Mouse (Mus musculus) intestine, embryonic 15.5 days (tissue): ENCODE data around the gene Klkb1. TPM values are rescaled to one million over a fixed set of nuclear protein-coding genes. Genes with fewer than 3 reads are reported as not detected.
"Not testable (repeated sequence)": the region's sequence is repeated elsewhere in the genome, so short reads cannot be mapped to it uniquely, and the experiment has no call there.

ENCODE experiments used
- ATAC-seq: fragments of 200-750 bp; cut with Nextera tagmentation; 2 replicates; pipeline ENCODE4 v1.8.0; 2017; ENCODE audit warnings: moderate TSS enrichment, moderate library complexity
- H3K27ac ChIP-seq: fragments of 300-500 bp; sonication (generic); 2 replicates; pipeline ENCODE4 v1.5.1; 2015; ENCODE audit warnings: mild to moderate bottlenecking, inconsistent platforms
- H3K27me3 ChIP-seq: fragments of 300-500 bp; sonication (generic); replicated peaks from 2 replicates; pipeline ENCODE4 v1.6.1; 2015; ENCODE audit warnings: inconsistent platforms
- H3K36me3 ChIP-seq: fragments of 300-500 bp; sonication (generic); 2 replicates; pipeline ENCODE4 v1.6.1; 2015; ENCODE audit warnings: inconsistent platforms
- H3K4me1 ChIP-seq: fragments of 300-500 bp; sonication (generic); replicated peaks from 2 replicates; pipeline ENCODE4 v1.6.1; 2015; ENCODE audit warnings: inconsistent platforms
- H3K4me2 ChIP-seq: fragments of 300-500 bp; sonication (generic); replicated peaks from 2 replicates; pipeline ENCODE4 v1.6.1; 2015; ENCODE audit warnings: mild to moderate bottlenecking, inconsistent platforms
- H3K4me3 ChIP-seq: fragments of 300-500 bp; sonication (generic); replicated peaks from 2 replicates; pipeline ENCODE4 v1.5.1; 2015; ENCODE audit warnings: inconsistent platforms
- H3K9ac ChIP-seq: fragments of 300-500 bp; sonication (generic); 2 replicates; pipeline ENCODE4 v1.6.1; 2015; ENCODE audit warnings: inconsistent platforms
- H3K9me3 ChIP-seq: fragments of 300-500 bp; sonication (generic); 2 replicates; pipeline ENCODE4 v1.6.1; 2016; ENCODE audit warnings: inconsistent platforms
- WGBS: fragments of 180-500 bp; shearing (Covaris S2); methylation state at CpG from one replicate; pipeline ENCODE4 v1.1.7; 2015; 5-methylcytosine and 5-hydroxymethylcytosine counted together
- polyA plus RNA-seq: library from polyadenylated mRNA; unstranded; fragments of >200 nt; fragmentation: Nextera tagmentation; extraction: Ambion mirVana; gene quantifications from 2 replicates; pipeline ENCODE4 v1.2.1, GENCODE M21; 2015

The Klkb1 gene
- polyA plus RNA-seq: 0.08 and 0.11 TPM in 2 replicates

GRCm38 (mm10) chr8:45294687-45295086 is at the start of gene Klkb1:
TSS of gene Klkb1 (minus strand) at chr8:45294859.
- no peaks in the 10 kb centered on the region for H3K9me3 ChIP-seq
- H3K36me3 ChIP-seq: no peaks in the 10 kb centered on the region
- ATAC-seq: no peak
- H3K4me3 ChIP-seq: no peak within 1 kb of the TSS
- no peak within 1 kb of the TSS for H3K9ac ChIP-seq
- H3K4me1 ChIP-seq: no peaks in the 10 kb centered on the region
- no peak within 1 kb of the TSS for H3K4me2 ChIP-seq
- H3K27ac ChIP-seq: no peak within 1 kb of the TSS
- no peaks in the 10 kb centered on the region for H3K27me3 ChIP-seq
- 73% methylated on average over 7 of the region's 7 CpGs for WGBS

GRCm38 (mm10) chr8:45344298-45344697 is 49.6 kb upstream of the Klkb1 start:
- 91% methylated on average over 8 of the region's 8 CpGs for WGBS
- no peaks in the 10 kb centered on the region for H3K4me1 ChIP-seq
- H3K27ac ChIP-seq: no peak overlapping the region
- H3K4me3 ChIP-seq: no peak overlapping the region
- H3K36me3 ChIP-seq: no peaks in the 10 kb centered on the region
- H3K4me2 ChIP-seq: no peak overlapping the region
- H3K9ac ChIP-seq: no peak overlapping the region
- no peaks in the 10 kb centered on the region for H3K27me3 ChIP-seq
- no peak for ATAC-seq
- no peaks in the 10 kb centered on the region for H3K9me3 ChIP-seq

DNA sequence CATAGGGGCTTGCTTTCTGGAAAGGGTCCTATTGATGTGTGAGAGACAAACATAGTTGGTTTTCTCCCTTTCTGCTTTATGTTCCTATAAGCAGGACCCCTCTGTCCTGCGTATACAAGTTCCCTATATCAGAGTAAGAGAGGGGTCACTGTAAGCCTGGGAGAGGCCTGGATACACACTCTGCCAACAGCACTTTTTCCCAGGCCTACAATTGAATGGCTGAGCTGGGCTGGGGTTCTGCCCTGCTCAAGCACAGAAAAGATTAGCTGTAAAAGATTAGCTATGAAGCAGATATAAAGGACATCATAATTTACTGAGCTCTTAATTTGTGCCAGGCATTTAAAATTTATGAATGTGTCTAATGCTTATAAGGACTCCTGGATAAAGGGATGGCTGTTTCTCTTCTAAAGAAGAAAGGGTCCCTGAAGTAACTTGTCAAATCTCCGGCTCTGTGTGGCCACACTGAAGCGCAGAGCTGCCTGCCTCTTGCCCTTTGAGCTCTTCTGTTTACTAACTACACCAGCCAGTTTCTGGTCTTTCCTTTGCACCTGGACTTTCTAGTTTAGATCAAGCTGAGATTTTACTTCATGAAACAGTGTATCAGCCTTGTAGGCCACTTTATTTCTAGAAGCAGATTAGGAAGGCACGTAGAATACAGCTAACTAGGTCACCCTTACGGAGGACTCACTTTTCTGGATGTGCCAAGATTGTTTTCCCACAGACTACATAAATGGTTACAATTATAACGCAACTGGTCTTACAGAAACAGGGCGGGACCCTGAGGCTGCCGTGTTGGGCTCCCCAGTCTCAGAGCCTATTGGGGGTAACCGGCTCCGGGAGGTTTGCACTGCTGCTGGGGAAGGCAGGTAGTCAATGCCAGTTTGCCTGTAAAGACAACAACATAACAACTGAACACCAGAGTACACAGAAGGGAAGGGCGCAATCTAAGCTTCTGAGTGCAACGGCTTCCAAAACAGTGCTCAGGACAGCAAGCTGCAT is 47.3 kb upstream of the Klkb1 start:
- no peak overlapping the region for H3K4me3 ChIP-seq
- ATAC-seq: peak; percentile 87
- H3K9me3 ChIP-seq: no peaks in the 10 kb centered on the region
- no peak overlapping the region for H3K4me2 ChIP-seq
- H3K27ac ChIP-seq: no peak overlapping the region
- H3K9ac ChIP-seq: no peak overlapping the region
- WGBS: 69% methylated on average over 12 of the region's 12 CpGs
- no peaks in the 10 kb centered on the region for H3K27me3 ChIP-seq
- no peaks in the 10 kb centered on the region for H3K4me1 ChIP-seq
- H3K36me3 ChIP-seq: no peaks in the 10 kb centered on the region

DNA sequence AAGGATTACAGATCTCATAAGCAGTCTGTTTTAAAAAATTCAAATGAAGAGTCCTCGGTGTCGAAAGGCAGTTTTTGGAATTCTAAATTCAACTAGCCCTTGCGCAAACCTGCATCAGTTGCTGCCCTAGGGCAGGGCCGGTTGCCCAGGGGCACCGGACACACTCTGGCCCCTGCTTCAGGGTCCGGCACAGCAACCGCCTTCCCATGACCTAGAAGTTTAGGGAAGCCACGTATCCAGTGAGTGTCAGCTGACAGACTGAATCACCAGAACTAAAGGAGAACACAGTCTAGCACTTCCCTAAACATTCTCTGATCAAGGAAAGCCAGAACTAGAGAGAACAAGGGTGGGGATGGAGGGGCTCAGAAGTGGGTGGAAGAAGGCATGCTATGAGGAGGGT is 38.8 kb upstream of the Klkb1 start:
- 10% methylated on average over 8 of the region's 8 CpGs for WGBS

DNA sequence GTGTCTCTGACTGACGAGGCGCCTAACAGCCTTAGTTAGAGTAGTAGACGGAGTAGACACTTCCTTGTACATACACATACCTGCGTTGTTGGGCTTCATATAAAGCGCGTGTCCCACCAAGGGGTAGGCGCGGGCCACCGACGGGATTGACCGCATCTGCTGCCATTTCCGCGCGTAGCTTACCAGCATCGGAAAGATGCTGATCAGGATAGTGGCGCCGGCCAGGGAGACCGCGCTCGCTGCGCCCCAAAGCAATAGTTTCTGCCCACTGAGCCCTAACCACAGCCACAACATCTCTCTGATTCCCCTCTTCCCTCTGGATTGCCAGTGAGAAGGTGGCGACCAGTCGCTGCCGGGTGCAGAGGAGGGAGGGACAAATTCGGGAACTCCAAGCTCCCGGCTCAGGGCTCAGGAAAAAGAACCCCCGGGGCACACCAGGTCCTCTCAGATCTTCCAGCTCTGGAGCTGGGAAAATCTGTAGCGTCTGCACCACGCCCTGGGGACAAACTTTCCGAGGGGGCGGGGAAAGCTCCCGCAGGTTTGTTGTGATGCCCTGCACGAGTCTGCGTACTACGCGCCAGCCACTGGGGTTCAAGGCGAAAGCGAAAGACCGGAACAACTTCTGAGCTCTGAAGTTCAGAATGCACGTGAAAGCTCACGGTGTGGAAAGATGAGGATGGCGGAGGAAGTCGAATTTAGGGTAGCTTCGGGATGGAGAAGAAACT is 38.2 kb upstream of the Klkb1 start, which contains the start of gene Cyp4v3:
Cyp4v3 (minus strand) TSS at position 532 of the 725 bp plus-strand sequence.
- Histone ChIP-seq H3K4me3 (peak within 1 kb of the TSS; percentile 58), H3K27me3 (no peaks in the 10 kb centered on the region), H3K36me3 (no peaks in the 10 kb centered on the region), H3K9ac (peak within 1 kb of the TSS; percentile 49), H3K4me2 (peak within 1 kb of the TSS; percentile 93), H3K4me1 (no peaks in the 10 kb centered on the region), H3K9me3 (no peaks in the 10 kb centered on the region), H3K27ac (no peak within 1 kb of the TSS)
- WGBS: 1% methylated on average over 42 of the region's 44 CpGs
- peak; percentile 93 for ATAC-seq

More for the DNA sequence above, 38.8 kb upstream of the Klkb1 start:
- Histone ChIP-seq H3K4me3 (peak overlapping the region; percentile 58), H3K4me1 (no peaks in the 10 kb centered on the region), H3K36me3 (no peaks in the 10 kb centered on the region), H3K27me3 (no peaks in the 10 kb centered on the region), H3K9me3 (no peaks in the 10 kb centered on the region), H3K27ac (no peak overlapping the region), H3K4me2 (peak overlapping the region; percentile 93), H3K9ac (peak overlapping the region; percentile 49)
- ATAC-seq: peak; percentile 71

GRCm38 (mm10) chr8:45330856-45331255 is 36.2 kb upstream of the Klkb1 start:
- H3K9me3 ChIP-seq: no peaks in the 10 kb centered on the region
- H3K27me3 ChIP-seq: no peaks in the 10 kb centered on the region
- no peak overlapping the region for H3K4me3 ChIP-seq
- no peaks in the 10 kb centered on the region for H3K4me1 ChIP-seq
- no peak overlapping the region for H3K4me2 ChIP-seq
- 77% methylated on average over 3 of the region's 3 CpGs for WGBS
- no peak for ATAC-seq
- no peak overlapping the region for H3K9ac ChIP-seq
- H3K27ac ChIP-seq: no peak overlapping the region
- no peaks in the 10 kb centered on the region for H3K36me3 ChIP-seq

DNA sequence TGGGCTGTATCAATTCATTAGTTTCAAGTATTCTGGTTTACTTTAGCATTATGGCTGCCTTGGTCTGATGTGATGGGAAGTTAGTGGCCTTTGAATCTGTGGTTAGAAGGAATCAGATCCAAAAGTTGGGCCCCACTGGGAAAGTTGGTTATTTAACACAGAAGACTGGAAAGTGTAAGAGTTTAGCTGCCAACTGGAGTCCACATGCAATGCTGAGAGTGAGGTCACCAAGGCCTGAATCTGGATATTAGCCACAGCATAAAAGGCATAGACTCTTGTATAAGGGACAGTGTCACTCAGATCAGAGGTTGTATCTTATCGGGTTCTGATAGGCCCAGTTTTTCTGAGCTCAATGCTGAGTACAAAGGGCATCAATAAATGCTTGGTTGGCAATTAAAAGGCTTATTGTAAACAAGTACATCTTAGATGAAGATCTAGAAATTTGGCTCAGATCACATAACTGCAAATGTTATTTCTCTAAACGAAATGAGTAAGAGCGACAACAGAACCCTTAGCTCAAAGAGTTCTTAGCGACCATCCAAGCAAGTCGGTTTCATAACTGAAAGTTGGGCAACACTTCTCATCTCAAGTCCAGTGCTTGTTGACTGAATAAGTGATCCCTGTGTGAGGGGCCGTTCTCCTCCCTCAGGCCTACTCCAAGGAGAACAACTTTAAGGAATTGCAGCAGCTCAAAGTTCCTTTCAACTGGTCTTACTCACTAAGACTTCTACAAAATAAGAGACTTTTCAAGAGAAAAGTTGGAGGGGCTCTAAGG is 34.7 kb upstream of the Klkb1 start:
- Histone ChIP-seq H3K9ac (no peak overlapping the region), H3K9me3 (no peaks in the 10 kb centered on the region), H3K4me2 (no peak overlapping the region), H3K27me3 (no peaks in the 10 kb centered on the region), H3K4me1 (no peaks in the 10 kb centered on the region), H3K27ac (no peak overlapping the region), H3K4me3 (no peak overlapping the region), H3K36me3 (no peaks in the 10 kb centered on the region)
- WGBS: 90% methylated on average over 6 of the region's 6 CpGs
- ATAC-seq: no peak

- not testable (repeated sequence) for H3K27me3 ChIP-seq, H3K4me3 ChIP-seq, ATAC-seq, H3K9me3 ChIP-seq, H3K27ac ChIP-seq, H3K36me3 ChIP-seq, H3K9ac ChIP-seq, H3K4me1 ChIP-seq, H3K4me2 ChIP-seq
These were observed 32.4 kb upstream of the Klkb1 start for GRCm38 (mm10) chr8:45327076-45327475.

- Histone ChIP-seq H3K4me3 (no peak overlapping the region), H3K4me1 (no peaks in the 10 kb centered on the region), H3K9ac (no peak overlapping the region), H3K4me2 (no peak overlapping the region), H3K27me3 (no peaks in the 10 kb centered on the region), H3K27ac (no peak overlapping the region), H3K9me3 (no peaks in the 10 kb centered on the region), H3K36me3 (no peaks in the 10 kb centered on the region)
- WGBS: 63% methylated on average over 4 of the region's 4 CpGs
- no peak for ATAC-seq
These were observed 29.5 kb upstream of the Klkb1 start for GRCm38 (mm10) chr8:45324151-45324550.

DNA sequence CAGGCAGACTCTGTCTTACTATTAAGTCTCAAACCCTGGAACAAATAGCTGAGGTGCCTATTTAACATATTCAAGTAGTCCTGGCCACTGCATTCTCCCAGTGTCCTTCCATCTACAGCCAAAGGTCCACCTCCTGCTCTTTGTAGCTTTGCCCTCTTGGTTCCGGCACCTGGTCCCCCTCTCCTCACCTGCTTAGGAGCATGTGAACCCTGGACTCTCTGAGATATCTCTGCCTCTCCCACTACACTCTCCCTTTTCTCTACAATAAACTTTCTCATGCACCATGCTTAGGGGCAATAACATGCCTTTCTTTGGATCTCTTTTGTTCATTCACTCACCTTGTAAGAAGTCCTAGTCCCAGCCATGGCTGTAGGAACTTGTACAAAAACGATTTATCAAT is 26.7 kb upstream of the Klkb1 start:
- WGBS: 66% methylated on average over 2 of the region's 2 CpGs
- H3K4me1 ChIP-seq: no peaks in the 10 kb centered on the region
- no peak overlapping the region for H3K4me3 ChIP-seq
- peak; percentile 81 for ATAC-seq
- H3K27me3 ChIP-seq: no peaks in the 10 kb centered on the region
- no peaks in the 10 kb centered on the region for H3K36me3 ChIP-seq
- H3K27ac ChIP-seq: no peak overlapping the region
- H3K9ac ChIP-seq: no peak overlapping the region
- H3K4me2 ChIP-seq: no peak overlapping the region
- no peaks in the 10 kb centered on the region for H3K9me3 ChIP-seq

DNA sequence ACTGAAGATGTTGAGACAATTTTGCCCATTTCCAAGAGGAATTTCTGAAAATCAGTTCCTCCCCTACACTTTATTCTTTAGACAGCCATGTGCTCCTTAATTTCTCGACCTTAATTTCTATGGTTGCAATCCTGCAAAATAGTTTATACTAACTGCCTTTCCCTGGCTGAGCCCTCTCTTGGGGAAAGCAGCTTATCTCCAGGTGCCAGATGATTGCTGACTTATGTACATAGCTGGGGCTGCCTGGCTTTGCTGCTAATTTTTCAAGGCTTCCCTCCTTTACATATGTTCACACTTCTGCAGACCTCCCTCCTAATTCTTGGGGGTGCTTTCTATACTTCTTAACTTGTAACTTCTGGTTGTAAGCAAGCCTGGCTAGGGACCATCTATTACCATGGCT is 26.3 kb upstream of the Klkb1 start:
- Histone ChIP-seq H3K4me2 (no peak overlapping the region), H3K4me1 (no peaks in the 10 kb centered on the region), H3K36me3 (no peaks in the 10 kb centered on the region), H3K27ac (no peak overlapping the region), H3K27me3 (no peaks in the 10 kb centered on the region), H3K9ac (no peak overlapping the region), H3K9me3 (no peaks in the 10 kb centered on the region), H3K4me3 (no peak overlapping the region)
- peak; percentile 68; the same call in 1 of the 2 replicates for ATAC-seq
- WGBS: 31% methylated on average over 1 of the region's 1 CpGs

DNA sequence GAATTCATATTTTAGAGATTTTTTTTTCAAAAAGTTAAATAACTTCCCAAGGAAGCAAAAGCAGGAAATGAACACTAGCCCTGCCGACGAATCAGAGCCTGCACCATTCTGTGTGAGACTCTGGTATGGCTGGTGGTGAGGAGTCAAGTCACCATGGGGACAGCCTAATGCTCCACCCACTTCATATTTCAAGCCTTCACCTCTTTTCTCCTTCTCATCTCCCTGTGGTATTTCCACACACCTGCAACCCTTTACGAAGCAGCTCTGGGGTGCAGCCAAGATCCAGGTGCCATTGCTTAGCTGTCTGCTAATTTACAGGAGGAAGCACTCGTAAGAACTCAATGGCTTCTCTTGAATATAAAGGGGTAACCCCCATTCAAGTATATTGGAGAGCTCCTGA is 16.3 kb upstream of the Klkb1 start:
- WGBS: 83% methylated on average over 4 of the region's 4 CpGs
- H3K4me1 ChIP-seq: no peaks in the 10 kb centered on the region
- H3K9me3 ChIP-seq: no peaks in the 10 kb centered on the region
- no peak overlapping the region for H3K4me3 ChIP-seq
- no peaks in the 10 kb centered on the region for H3K27me3 ChIP-seq
- no peak for ATAC-seq
- no peak overlapping the region for H3K9ac ChIP-seq
- no peaks in the 10 kb centered on the region for H3K36me3 ChIP-seq
- H3K4me2 ChIP-seq: no peak overlapping the region
- no peak overlapping the region for H3K27ac ChIP-seq
